Mouse (Mus musculus): ENCODE measurements at regions not wholly inside any gene's neighbourhood (a gene's known extent, or its start where the extent isn't known, plus 50 kb on each side); places are given as distances from the start of the nearest gene placed in this dataset.
"Not testable (repeated sequence)": the region's sequence is repeated elsewhere in the genome, so short reads cannot be mapped to it uniquely, and the experiment has no call there.

GRCm38 (mm10) chr16:9016762-9017086, 186.8 kb downstream of the 1810013L24Rik start:
- DNase-seq, result no peak

GRCm38 (mm10) chr16:9030717-9031116, 200.8 kb downstream of the 1810013L24Rik start:
- no peak for DNase-seq

- no peak for DNase-seq
Measured at GRCm38 (mm10) chr16:9043271-9043670, 213.4 kb downstream of the 1810013L24Rik start.

GRCm38 (mm10) chr16:9046864-9047263, 217.0 kb downstream of the 1810013L24Rik start:
- DNase-seq, result no peak

- no peak for DNase-seq
Measured at GRCm38 (mm10) chr16:9054415-9054814, 224.5 kb downstream of the 1810013L24Rik start.

GRCm38 (mm10) chr16:9056430-9056829, 226.5 kb downstream of the 1810013L24Rik start:
- DNase-seq, result no peak

- DNase-seq, result no peak
Measured at GRCm38 (mm10) chr16:9071526-9071925, 241.6 kb downstream of the 1810013L24Rik start.

GRCm38 (mm10) chr16:9071956-9072355, 242.1 kb downstream of the 1810013L24Rik start:
- DNase-seq, result not testable (repeated sequence)

- DNase-seq, result no peak
Measured at GRCm38 (mm10) chr16:9074295-9074694, 244.4 kb downstream of the 1810013L24Rik start.

GRCm38 (mm10) chr16:9077451-9077850, 247.6 kb downstream of the 1810013L24Rik start:
- DNase-seq, result no peak

GRCm38 (mm10) chr16:9078405-9078942, 248.6 kb downstream of the 1810013L24Rik start:
- no peak for DNase-seq

GRCm38 (mm10) chr16:9083040-9083439, 253.1 kb downstream of the 1810013L24Rik start:
- no peak for DNase-seq

GRCm38 (mm10) chr16:9083740-9084139, 253.8 kb downstream of the 1810013L24Rik start:
- DNase-seq, result no peak

GRCm38 (mm10) chr16:9084581-9084980, 254.7 kb downstream of the 1810013L24Rik start:
- no peak for DNase-seq

GRCm38 (mm10) chr16:9085133-9085532, 255.2 kb downstream of the 1810013L24Rik start:
- no peak for DNase-seq

- DNase-seq, result no peak
Measured at GRCm38 (mm10) chr16:9085977-9086376, 256.1 kb downstream of the 1810013L24Rik start.

- no peak for DNase-seq
Measured at GRCm38 (mm10) chr16:9091790-9092189, 261.9 kb downstream of the 1810013L24Rik start.

GRCm38 (mm10) chr16:9092191-9092848, 262.4 kb downstream of the 1810013L24Rik start:
- no peak for DNase-seq

GRCm38 (mm10) chr16:9093593-9093992, 263.7 kb downstream of the 1810013L24Rik start:
- no peak for DNase-seq

- DNase-seq, result no peak
Measured at GRCm38 (mm10) chr16:9094201-9094600, 264.3 kb downstream of the 1810013L24Rik start.

- DNase-seq, result no peak
Measured at GRCm38 (mm10) chr16:9106211-9106610, 276.3 kb downstream of the 1810013L24Rik start.

GRCm38 (mm10) chr16:9106676-9107075, 276.8 kb downstream of the 1810013L24Rik start:
- not testable (repeated sequence) for DNase-seq

GRCm38 (mm10) chr16:9113801-9114200, 283.9 kb downstream of the 1810013L24Rik start:
- DNase-seq, result no peak

GRCm38 (mm10) chr16:9115548-9115947, 285.6 kb downstream of the 1810013L24Rik start:
- no peak for DNase-seq

GRCm38 (mm10) chr16:9121581-9121980, 291.7 kb downstream of the 1810013L24Rik start:
- DNase-seq, result no peak

Measured in kidney, adult 18-20 months (tissue).